Mouse (Mus musculus): ENCODE measurements around the gene Antxrl.

DNA sequence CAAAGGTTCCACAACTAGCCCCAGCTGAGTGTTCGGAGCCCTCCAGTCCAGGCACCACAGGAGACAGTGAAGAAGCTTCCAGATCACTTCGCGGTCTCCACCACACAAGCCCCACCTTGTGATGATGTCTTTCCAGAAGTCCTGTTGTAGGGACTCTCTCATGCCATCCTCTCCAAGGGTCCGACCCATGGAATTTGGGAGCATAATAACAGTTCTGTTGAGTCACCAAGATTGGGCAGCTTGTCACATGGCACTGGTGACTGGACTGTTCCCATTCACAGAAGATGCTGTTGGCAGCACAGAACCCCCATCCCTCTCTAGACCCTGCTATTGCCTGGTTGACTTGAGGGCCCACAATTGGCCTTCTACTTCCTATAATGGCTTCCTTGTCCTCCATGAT lies 36.1 kb upstream of the Antxrl start, which contains the start of gene Gm5460:
- TF ChIP-seq CTCF (IDR thresholded peaks at IDR 0.05; ENCODE audit: borderline replicate concordance, insufficient read depth, low read length) (no peak), POLR2A (IDR thresholded peaks at IDR 0.05; ENCODE audit: low read depth, low read length) (no peak)
